In genomic region chr7:141429310-141429709, GRCm38 (mm10) we compare ENCODE assay signal across 8 mouse cellular contexts. TPM values are rescaled to one million over a fixed set of nuclear protein-coding genes. Genes with fewer than 3 reads are reported as not detected.
DNase-seq lines count a peak whose midpoint lies in the region; ATAC-seq lines count a peak whose summit lies in the region.
"Had no signal": no experiment of that assay in that cellular context is flagged by ENCODE, and none has a peak within 500 bp of the region (broad histone marks: within the 10 kb centered on the region; RNA-seq: fewer than 3 reads in every experiment).

Gene Cend1, minus strand, starts transcription at chr7:141429491.

- 5% methylated on average over 19 of the region's 19 CpGs for WGBS in kidney, embryonic 14.5 days
- WGBS in limb, embryonic 13.5 days = 4% methylated on average over 19 of the region's 19 CpGs

- H3K4me2 ChIP-seq in kidney, embryonic 14.5 days (replicated peaks; ENCODE audit: low read depth, low read length) = peak within 1 kb of the TSS; percentile 30
- peak within 1 kb of the TSS; percentile 62 for H3K4me2 ChIP-seq in limb, embryonic 13.5 days (replicated peaks)

- peak; percentile 57 to 66 for DNase-seq in adrenal gland, postnatal 36 days
- peak; percentile 79 to 89 for DNase-seq in cerebellum, postnatal 10 days
- peak; percentile 73 to 79 for DNase-seq in frontal cortex, postnatal 25 days (ENCODE audit: low spot score in 2 of 2)
- peak; percentile 66 for DNase-seq in neural tube, embryonic 10.5 days (ENCODE audit: extremely low spot score, low spot score)
- no peak for DNase-seq in gastrocnemius, postnatal 25 days

- no peak within 1 kb of the TSS for H3K27ac ChIP-seq in kidney, embryonic 14.5 days (ENCODE audit: low read depth, low read length)
- H3K27ac ChIP-seq in limb, embryonic 13.5 days = 0 out of 2 replicates have a peak within 1 kb of the TSS, but pooled peaks have one; percentile 22

- H3K4me1 ChIP-seq in kidney, embryonic 14.5 days (ENCODE audit: control insufficient read depth, insufficient read depth, low read length) = peaks cover 20% of the 10 kb centered on the region
- H3K4me1 ChIP-seq in limb, embryonic 13.5 days = peaks cover 32% of the 10 kb centered on the region

- no peaks in the 10 kb centered on the region for H3K9me3 ChIP-seq in kidney, embryonic 14.5 days (ENCODE audit: control insufficient read depth, low read length)
- H3K9me3 ChIP-seq in limb, embryonic 13.5 days = no peaks in the 10 kb centered on the region

- peaks cover 34% of the 10 kb centered on the region for H3K36me3 ChIP-seq in kidney, embryonic 14.5 days (ENCODE audit: control insufficient read depth, insufficient read depth, low read length)
- peaks cover 40% of the 10 kb centered on the region for H3K36me3 ChIP-seq in limb, embryonic 13.5 days

- no peak within 1 kb of the TSS for H3K4me3 ChIP-seq in kidney, embryonic 14.5 days (ENCODE audit: low read length)
- H3K4me3 ChIP-seq in limb, embryonic 13.5 days = peak within 1 kb of the TSS; percentile 36

- H3K27me3 ChIP-seq in kidney, embryonic 14.5 days (ENCODE audit: control insufficient read depth, insufficient read depth, low read length) = no peaks in the 10 kb centered on the region
- H3K27me3 ChIP-seq in limb, embryonic 13.5 days = no peaks in the 10 kb centered on the region

- H3K9ac ChIP-seq in kidney, embryonic 14.5 days (ENCODE audit: low read depth, low read length) = 0 out of 2 replicates have a peak within 1 kb of the TSS, but pooled peaks have one; percentile 0
- peak within 1 kb of the TSS; percentile 56 for H3K9ac ChIP-seq in limb, embryonic 13.5 days

- peak; percentile 63 for ATAC-seq in kidney, embryonic 14.5 days (ENCODE audit: low FRiP score, low TSS enrichment)
- ATAC-seq in limb, embryonic 13.5 days (ENCODE audit: low FRiP score, low read depth) = peak; percentile 78

RNA-seq across cellular contexts. Expression of gene Cend1, which starts in this region (rescaled TPM):
- total RNA-seq in adrenal gland, postnatal 36 days (2021) = 1 to 10 TPM in 1 of 2 experiments, under 1 TPM in 1; 0.70 to 1.3 TPM
- polyA plus RNA-seq in kidney, embryonic 14.5 days (2014; fragmentation: Nextera tagmentation; extraction: Ambion mirVana) = 0.46 and 1.6 TPM in 2 replicates
- 5.1 and 5.2 TPM in 2 replicates for polyA plus RNA-seq in limb, embryonic 13.5 days (2015; fragmentation: Nextera tagmentation; extraction: Ambion mirVana)
- under 1 TPM; 0.38 to 0.75 TPM for total RNA-seq in gastrocnemius, postnatal 25 days (2021)
- total RNA-seq: hematopoietic stem cell, adult 5-6 weeks had no signal
